Mouse (Mus musculus) frontal cortex, postnatal 36 days (tissue): ENCODE data around the gene Prr11.

Experiments
- DNase-seq, 2 experiments: peaks; one replicate each; pipeline ENCODE4 v3.0.0; 2022; ENCODE audit warnings: low spot score in 2 of 2

The Prr11 gene

DNA sequence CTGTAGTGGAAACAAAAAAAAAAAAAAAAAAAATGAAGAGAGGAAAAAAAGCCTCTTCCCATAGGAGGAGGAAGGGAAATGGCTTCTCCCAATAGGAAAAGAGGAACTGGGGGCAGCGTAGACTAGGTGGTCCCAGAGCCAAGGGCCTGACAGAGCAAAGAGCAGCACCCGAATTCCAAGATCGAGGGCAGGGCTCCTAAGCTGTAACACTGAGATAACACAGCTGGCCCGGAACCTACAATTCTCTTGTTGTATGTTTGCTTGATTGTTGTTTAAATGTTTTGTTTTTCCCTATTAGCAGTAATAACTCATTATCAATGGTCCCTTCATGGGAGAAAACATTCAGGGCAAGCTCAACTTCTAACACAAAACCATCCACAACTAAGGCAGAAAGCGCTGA lies 61.5 kb downstream of the Prr11 start:
- no peak for DNase-seq

GRCm38 (mm10) chr11:87043052-87043451 lies 65.5 kb downstream of the Prr11 start:
- DNase-seq: no peak

- DNase-seq: no peak
Observed at GRCm38 (mm10) chr11:87039307-87039963, 69.1 kb downstream of the Prr11 start.
